Mouse (Mus musculus): ENCODE results near the gene Mc1r.
A peak's percentile ranks its signal among the peaks of the same experiment; 100 is the strongest.
"Not testable (repeated sequence)": the region's sequence is repeated elsewhere in the genome, so short reads cannot be mapped to it uniquely, and the experiment has no call there.

The Mc1r gene

GRCm38 (mm10) chr8:123411781-123412327 is 4.9 kb downstream of the Mc1r start:
- no peak for DNase-seq

GRCm38 (mm10) chr8:123412560-123413170 is 5.8 kb downstream of the Mc1r start:
- DNase-seq, result no peak

GRCm38 (mm10) chr8:123414255-123414654 is 7.3 kb downstream of the Mc1r start:
- no peak for DNase-seq

- DNase-seq, result not testable (repeated sequence)
Measured at GRCm38 (mm10) chr8:123414997-123415696, 8.2 kb downstream of the Mc1r start.

GRCm38 (mm10) chr8:123415967-123416943 is 9.3 kb downstream of the Mc1r start:
- DNase-seq, result no peak

GRCm38 (mm10) chr8:123416944-123417555 is 10.1 kb downstream of the Mc1r start:
- DNase-seq, result no peak

- no peak for DNase-seq
Measured at GRCm38 (mm10) chr8:123419711-123420110, 12.8 kb downstream of the Mc1r start.

GRCm38 (mm10) chr8:123420525-123421281 is 13.8 kb downstream of the Mc1r start:
- DNase-seq, result no peak

GRCm38 (mm10) chr8:123421325-123421724 is 14.4 kb downstream of the Mc1r start:
- DNase-seq, result no peak

- DNase-seq, result peak; percentile 87
Measured at GRCm38 (mm10) chr8:123422056-123422780, 15.3 kb downstream of the Mc1r start.

- DNase-seq, result no peak
Measured at GRCm38 (mm10) chr8:123422781-123423159, 15.9 kb downstream of the Mc1r start.

- DNase-seq, result peak; percentile 42 to 80
Measured at GRCm38 (mm10) chr8:123423441-123423840, 16.5 kb downstream of the Mc1r start, which contains the start of gene Def8. Gene Def8 (plus strand): TSS chr8:123423527.

GRCm38 (mm10) chr8:123426511-123427509 is 19.9 kb downstream of the Mc1r start:
- no peak for DNase-seq

- DNase-seq, result no peak
Measured at GRCm38 (mm10) chr8:123427639-123428275, 20.9 kb downstream of the Mc1r start.

GRCm38 (mm10) chr8:123428343-123428893 is 21.5 kb downstream of the Mc1r start:
- no peak for DNase-seq

GRCm38 (mm10) chr8:123428939-123429721 is 22.2 kb downstream of the Mc1r start:
- no peak for DNase-seq

GRCm38 (mm10) chr8:123429722-123430013 is 22.8 kb downstream of the Mc1r start:
- not testable (repeated sequence) for DNase-seq

GRCm38 (mm10) chr8:123430936-123431335 is 24.0 kb downstream of the Mc1r start:
- not testable (repeated sequence) for DNase-seq
